8 mouse cellular contexts compared by ENCODE assay signal in genomic region chr10:80494732-80495131, GRCm38 (mm10). TPM values are rescaled to one million over a fixed set of nuclear protein-coding genes. Genes with fewer than 3 reads are reported as not detected.
DNase-seq lines count a peak whose midpoint lies in the region; ATAC-seq lines count a peak whose summit lies in the region.

Gene Onecut3, plus strand, starts transcription at chr10:80494835.

- peak within 1 kb of the TSS; percentile 85 for H3K4me2 ChIP-seq in heart, embryonic 13.5 days

- no peaks in the 10 kb centered on the region for H3K36me3 ChIP-seq in heart, embryonic 13.5 days

- H3K4me1 ChIP-seq in heart, embryonic 13.5 days, result peaks cover 33% of the 10 kb centered on the region

- peak within 1 kb of the TSS; percentile 76 for H3K9ac ChIP-seq in heart, embryonic 13.5 days

- peak; percentile 63 for DNase-seq in adrenal gland, adult 2 months
- no peak for DNase-seq in adrenal gland, postnatal 4 days (ENCODE audit: low spot score in 2 of 2)
- DNase-seq in adrenal gland, postnatal 14 days, result peak; percentile 56
- peak; percentile 50 to 72 for DNase-seq in kidney, postnatal 25 days
- DNase-seq in thymus, postnatal 0 days (ENCODE audit: low spot score), result peak; percentile 58
- no peak for DNase-seq in right cerebral cortex, adult 2 months (ENCODE audit: low spot score in 2 of 2)

- H3K9me3 ChIP-seq in heart, embryonic 13.5 days, result no peaks in the 10 kb centered on the region

- H3K4me3 ChIP-seq in heart, embryonic 13.5 days, result peak within 1 kb of the TSS; percentile 50

- H3K27ac ChIP-seq in heart, embryonic 13.5 days (replicated peaks), result no peak within 1 kb of the TSS

- 1% methylated on average over 42 of the region's 42 CpGs for WGBS in heart, embryonic 13.5 days

- no peak for ATAC-seq in heart, embryonic 13.5 days (ENCODE audit: extremely low read depth, insufficient number of reproducible peaks, low FRiP score, low TSS enrichment)
- peak; percentile 27; the same call in 1 of the 2 replicates for ATAC-seq in megakaryocyte progenitor cell, adult 5-6 weeks (replicated peaks; ENCODE audit: poor library complexity)

- peaks cover 100% of the 10 kb centered on the region for H3K27me3 ChIP-seq in heart, embryonic 13.5 days (replicated peaks)

RNA-seq across cellular contexts. Expression of gene Onecut3, which starts in this region (rescaled TPM):
- total RNA-seq in adrenal gland, adult 2 months (2021), result not detected
- polyA plus RNA-seq in adrenal gland, adult 2 months (2012; rRNA removed), result not detected in 2 replicates
- not detected for total RNA-seq in adrenal gland, postnatal 4 days (2021)
- not detected in 2 replicates for total RNA-seq in adrenal gland, postnatal 14 days (2021)
- polyA plus RNA-seq in heart, embryonic 13.5 days (2015; fragmentation: Nextera tagmentation; extraction: Ambion mirVana), result not detected in 2 replicates
- not detected in 2 replicates for total RNA-seq in megakaryocyte progenitor cell, adult 5-6 weeks (2015)
- total RNA-seq in megakaryocyte progenitor cell, adult 5-6 weeks (2017), result not detected in 2 replicates
- not detected in 2 replicates for polyA plus RNA-seq in thymus, postnatal 0 days (2015; fragmentation: Nextera tagmentation; extraction: Ambion mirVana)

Comparison
In these comparisons a context has a peak if more than half of its experiments do, and no peak if none do; other contexts are left out.
1. Peak in DNase-seq in adrenal gland, adult 2 months; RNA of the gene not detected or under 1 TPM.
2. Peak in DNase-seq in adrenal gland, postnatal 14 days; RNA of the gene not detected or under 1 TPM.
3. Peak in ATAC-seq in megakaryocyte progenitor cell, adult 5-6 weeks; RNA of the gene not detected or under 1 TPM.
4. Peak in DNase-seq in thymus, postnatal 0 days; RNA of the gene not detected or under 1 TPM.
5. DNase-seq: peak in kidney, postnatal 25 days (2 of 2); none in adrenal gland, postnatal 4 days (0 of 2) and right cerebral cortex, adult 2 months (0 of 2).